Mouse (Mus musculus) gastrocnemius, adult 8-10 months (tissue): ENCODE data around the gene Ctsj. TPM values are rescaled to one million over a fixed set of nuclear protein-coding genes. Genes with fewer than 3 reads are reported as not detected.
"Not testable (repeated sequence)": the region's sequence is repeated elsewhere in the genome, so short reads cannot be mapped to it uniquely, and the experiment has no call there.

Experiments
- DNase-seq, 2 experiments: peaks; one replicate each; pipeline ENCODE4 v3.0.0; 2022; ENCODE audit warnings: low spot score in 2 of 2
- total RNA-seq, 4 experiments: library from RNA; stranded (reverse); gene quantifications; 2 replicates each; pipeline ENCODE4 v1.2.4; 2022

Gene Ctsj
- total RNA-seq, result not detected

DNA sequence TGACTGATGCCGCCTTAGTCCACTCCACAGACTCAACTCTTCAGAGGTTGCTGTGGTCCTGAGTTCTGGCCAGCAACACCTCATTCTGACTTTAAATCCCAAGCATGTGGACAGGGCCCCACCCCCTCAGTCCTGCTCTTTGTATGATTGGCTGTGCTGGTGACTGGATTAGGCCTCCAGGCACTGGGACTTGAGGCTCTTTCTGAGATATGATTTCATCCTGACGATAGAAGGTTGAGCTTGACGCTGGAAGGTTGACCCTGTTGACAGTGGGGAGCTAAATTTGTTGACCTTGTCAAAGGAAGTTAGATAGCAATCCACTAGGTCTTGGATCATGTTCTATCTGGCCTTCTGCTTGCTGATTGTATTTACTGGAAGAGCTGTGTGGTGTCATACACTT lies at the start of gene Ctsj:
TSS of gene Ctsj (minus strand) at position 101 of the 400 bp plus-strand sequence.
- no peak for DNase-seq

DNA sequence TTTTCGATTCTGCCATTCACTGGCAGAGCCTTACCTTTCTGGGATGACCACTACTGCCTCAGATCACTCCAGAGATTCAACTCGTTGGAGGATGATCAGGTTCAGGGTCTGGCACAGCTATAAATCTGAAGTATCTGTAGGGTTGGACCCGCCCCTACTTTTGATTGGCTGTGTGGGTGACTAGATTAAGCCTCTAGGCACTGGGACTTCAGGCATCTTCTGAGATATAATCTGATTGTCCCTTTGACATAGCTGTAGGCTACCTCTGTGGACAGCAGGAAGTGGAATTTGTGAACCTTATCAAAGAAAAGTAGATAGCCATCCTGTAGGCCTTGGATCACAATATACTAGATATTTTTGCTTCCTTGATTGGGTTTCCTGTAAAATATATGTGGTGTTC lies 34.8 kb upstream of the Ctsj start, which contains the start of gene Ctsq:
TSS of gene Ctsq (minus strand) at position 101 of the 400 bp plus-strand sequence.
- no peak for DNase-seq

DNA sequence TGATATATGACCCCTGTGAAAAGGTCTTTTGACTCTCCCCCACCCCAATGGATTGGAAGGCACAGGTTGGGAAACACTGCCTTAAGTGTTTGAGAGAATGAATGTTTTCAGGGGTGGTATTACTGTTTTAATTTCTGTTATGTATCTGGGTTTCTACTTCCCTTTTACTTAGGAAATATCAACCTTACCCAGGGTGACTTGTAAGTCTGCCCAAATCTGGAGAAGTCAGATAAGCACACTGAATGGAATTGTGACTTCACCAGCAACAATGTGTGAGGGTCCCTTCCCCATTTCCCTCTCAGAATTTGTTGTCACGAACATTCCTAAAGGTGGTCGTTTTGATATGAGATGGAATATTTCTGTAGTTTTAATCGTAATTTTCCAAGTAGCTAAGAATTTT lies 17.0 kb upstream of the Ctsj start:
- DNase-seq, result no peak

DNA sequence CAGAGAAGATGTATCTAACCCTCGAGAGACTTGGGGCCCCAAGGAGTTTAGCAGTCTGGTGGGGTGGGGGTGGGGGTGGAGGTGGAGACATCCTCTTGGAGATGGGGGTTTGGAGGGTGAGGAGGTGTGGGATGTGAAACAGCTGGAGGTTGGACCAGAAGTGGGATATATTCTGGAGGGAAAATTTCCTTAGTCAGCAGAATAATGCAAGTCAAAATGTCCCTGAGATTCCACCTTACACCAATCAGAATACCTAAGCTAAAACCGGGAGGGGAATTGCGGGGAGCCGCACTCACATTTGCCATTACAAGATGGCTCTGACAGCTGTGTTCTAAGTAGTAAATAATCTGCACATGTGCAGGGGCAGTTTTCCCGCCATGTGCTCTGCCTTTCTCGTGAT lies 16.1 kb upstream of the Ctsj start:
- DNase-seq, result no peak

DNA sequence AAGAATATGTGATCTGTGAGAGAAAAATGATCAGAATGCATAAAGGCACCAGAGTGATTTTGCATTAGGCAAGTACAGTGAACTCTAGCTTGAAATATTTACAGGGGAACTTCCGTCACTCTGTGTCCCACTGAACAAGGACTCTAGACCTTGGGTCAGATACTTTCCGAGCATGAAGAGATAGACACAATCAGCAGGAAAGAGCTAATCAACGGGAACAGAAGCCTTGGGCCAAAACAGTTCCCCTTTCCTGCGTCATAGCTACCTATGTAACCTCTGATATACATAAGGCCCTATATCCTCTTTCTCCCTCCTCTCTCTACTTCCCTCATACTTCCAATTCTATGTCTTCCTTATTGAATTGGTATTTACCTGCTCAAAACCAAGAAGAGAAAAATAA lies 4.4 kb upstream of the Ctsj start:
- no peak for DNase-seq

DNA sequence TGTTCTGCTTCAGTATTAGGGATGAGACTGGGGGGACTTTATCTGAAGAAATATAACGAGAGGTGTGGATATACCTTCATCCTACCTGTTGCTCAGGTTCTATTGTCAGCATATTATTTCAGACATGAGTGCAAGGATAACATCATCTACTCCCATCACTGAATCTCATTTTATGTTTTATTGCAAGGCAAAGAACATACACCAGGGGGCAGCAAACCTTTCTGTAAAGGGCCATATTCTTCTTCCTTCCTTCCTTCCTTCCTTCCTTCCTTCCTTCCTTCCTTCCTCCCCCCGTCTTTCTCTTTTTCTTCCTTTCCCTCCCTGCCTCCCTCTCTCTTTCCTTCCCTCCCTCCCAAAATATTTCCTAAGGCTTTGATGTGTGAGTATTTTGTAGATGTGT lies 8.2 kb downstream of the Ctsj start:
- no peak for DNase-seq

DNA sequence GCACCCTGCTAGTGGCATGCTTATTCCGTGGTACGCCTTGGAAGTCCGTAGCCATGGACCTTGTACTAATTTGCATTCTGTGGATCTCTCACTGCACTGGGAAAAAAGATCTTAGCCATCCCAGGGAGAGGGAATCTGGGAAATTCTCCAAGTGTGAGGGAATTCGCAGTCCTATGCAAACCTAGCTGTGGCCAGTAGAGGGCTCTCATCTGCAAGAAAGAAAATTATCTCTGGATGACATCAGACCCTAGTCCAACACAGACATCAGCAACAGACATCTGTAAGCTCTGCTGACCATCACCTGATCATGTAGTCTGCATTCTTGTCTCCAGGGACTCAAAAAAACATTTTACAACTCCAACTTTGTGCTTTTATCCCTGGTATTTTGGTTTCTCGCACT lies 18.8 kb downstream of the Ctsj start:
- DNase-seq, result not testable (repeated sequence)

DNA sequence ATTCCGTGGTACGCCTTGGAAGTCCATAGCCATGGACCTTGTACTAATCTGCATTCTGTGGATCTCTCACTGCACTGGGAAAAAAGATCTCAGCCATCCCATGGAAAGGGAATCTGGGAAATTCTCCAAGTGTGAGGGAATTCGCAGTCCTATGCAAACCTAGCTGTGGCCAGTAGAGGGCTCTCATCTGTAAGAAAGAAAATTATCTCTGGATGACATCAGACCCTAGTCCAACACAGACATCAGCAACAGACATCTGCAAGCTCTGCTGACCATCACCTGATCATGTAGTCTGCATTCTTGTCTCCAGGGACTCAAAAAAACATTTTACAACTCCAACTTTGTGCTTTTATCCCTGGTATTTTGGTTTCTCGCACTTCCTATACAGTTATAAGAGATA lies 33.4 kb downstream of the Ctsj start:
- DNase-seq, result not testable (repeated sequence)

DNA sequence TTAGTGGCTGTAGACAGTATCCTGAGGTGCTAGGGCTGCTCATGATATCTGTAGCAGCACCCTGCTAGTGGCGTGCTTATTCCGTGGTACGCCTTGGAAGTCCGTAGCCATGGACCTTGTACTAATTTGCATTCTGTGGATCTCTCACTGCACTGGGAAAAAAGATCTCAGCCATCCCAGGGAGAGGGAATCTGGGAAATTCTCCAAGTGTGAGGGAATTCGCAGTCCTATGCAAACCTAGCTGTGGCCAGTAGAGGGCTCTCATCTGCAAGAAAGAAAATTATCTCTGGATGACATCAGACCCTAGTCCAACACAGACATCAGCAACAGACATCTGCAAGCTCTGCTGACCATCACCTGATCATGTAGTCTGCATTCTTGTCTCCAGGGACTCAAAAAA lies 41.8 kb downstream of the Ctsj start:
- not testable (repeated sequence) for DNase-seq

DNA sequence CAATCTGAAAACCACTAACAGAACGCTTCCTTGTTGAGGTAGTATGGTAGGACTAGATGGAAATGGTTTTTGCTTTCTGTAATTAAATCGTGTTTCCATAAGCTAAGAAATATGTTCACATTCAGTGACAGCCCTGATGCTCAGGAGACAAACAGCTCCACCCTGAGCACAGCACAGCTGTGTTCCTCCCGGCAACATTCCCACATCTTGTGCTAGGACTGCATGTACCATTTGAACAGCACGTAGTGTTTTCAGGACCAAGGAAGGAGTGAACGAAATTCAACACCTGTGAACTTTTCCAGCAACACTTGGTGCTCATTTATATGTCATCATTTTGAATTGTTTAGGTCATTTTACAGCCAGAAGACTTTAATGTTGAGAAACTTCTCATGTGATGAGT lies 44.1 kb downstream of the Ctsj start:
- DNase-seq, result no peak

Other genes with a start within 250 kb of the Ctsj start
- not detected for gene BC051665, start 219.6 kb downstream of the Ctsj start, total RNA-seq
- not detected for gene Ctsll3, start 203.1 kb downstream of the Ctsj start, total RNA-seq
- gene 4930486L24Rik, start 141.5 kb downstream of the Ctsj start, total RNA-seq, result under 1 TPM in 3 of 4 experiments, not detected in 1; 0.36 to 0.72 (median 0.56) TPM
- under 1 TPM in 1 of 4 experiments, not detected in 3; 0.80 TPM for gene Gm49392, start 109.1 kb downstream of the Ctsj start, total RNA-seq
- gene Ctla2b, start 108.5 kb downstream of the Ctsj start, total RNA-seq, result 1 to 10 TPM; 1.0 to 2.0 (median 1.3) TPM
- gene Tpbpb, start 101.1 kb downstream of the Ctsj start, total RNA-seq, result not detected
- gene Gm49393, start 70.4 kb downstream of the Ctsj start, total RNA-seq, result under 1 TPM in 1 of 4 experiments, not detected in 3; 0.61 TPM
- gene Gm49391, start 69.4 kb downstream of the Ctsj start, total RNA-seq, result 1 to 10 TPM in 1 of 4 experiments, under 1 TPM in 3; 0.48 to 2.7 (median 0.55) TPM
- gene Ctla2a, start 69.3 kb downstream of the Ctsj start, total RNA-seq, result 10 to 100 TPM; 10.6 to 33.5 (median 15.2) TPM
- gene Tpbpa, start 64.0 kb downstream of the Ctsj start, total RNA-seq, result not detected
- not detected for gene Ctsq, start 34.7 kb upstream of the Ctsj start, total RNA-seq
- not detected for gene Ctsr, start 158.3 kb upstream of the Ctsj start, total RNA-seq
- not detected for gene Cts6, start 197.5 kb upstream of the Ctsj start, total RNA-seq
- not detected for gene Cts8, start 249.4 kb upstream of the Ctsj start, total RNA-seq